Mouse (Mus musculus): Measurements from ENCODE around the gene Hoxa3. TPM values are rescaled to one million over a fixed set of nuclear protein-coding genes. Genes with fewer than 3 reads are reported as not detected.

The Hoxa3 gene
- polyA plus RNA-seq, 3 experiments from 2014 or later = not detected

GRCm38 (mm10) chr6:52218643-52219215 lies 5.6 kb upstream of the Hoxa3 start:
- no peak for ATAC-seq

GRCm38 (mm10) chr6:52217895-52218642 lies 4.9 kb upstream of the Hoxa3 start:
- no peak for ATAC-seq

- peak; percentile 20 for ATAC-seq
Observed at GRCm38 (mm10) chr6:52217459-52217768, 4.3 kb upstream of the Hoxa3 start.

- ATAC-seq = no peak
Observed at GRCm38 (mm10) chr6:52216691-52217458, 3.7 kb upstream of the Hoxa3 start.

- ATAC-seq = no peak
Observed at GRCm38 (mm10) chr6:52215771-52216535, 2.8 kb upstream of the Hoxa3 start.

GRCm38 (mm10) chr6:52215070-52215469 lies 1.9 kb upstream of the Hoxa3 start:
- no peak for ATAC-seq

- ATAC-seq = no peak
Observed at GRCm38 (mm10) chr6:52214271-52214670, 1.1 kb upstream of the Hoxa3 start.

- no peak for ATAC-seq
Observed at GRCm38 (mm10) chr6:52212556-52213118, 499 bp downstream of the Hoxa3 start.

- peak; percentile 12 for ATAC-seq
Observed at GRCm38 (mm10) chr6:52211961-52212360, 1.2 kb downstream of the Hoxa3 start.

GRCm38 (mm10) chr6:52211170-52211935 lies 1.8 kb downstream of the Hoxa3 start:
- ATAC-seq = peak; percentile 85

- no peak for ATAC-seq
Observed at GRCm38 (mm10) chr6:52209685-52210046, 3.5 kb downstream of the Hoxa3 start.

GRCm38 (mm10) chr6:52208868-52209684 lies 4.1 kb downstream of the Hoxa3 start:
- ATAC-seq = no peak

- ATAC-seq = no peak
Observed at GRCm38 (mm10) chr6:52208072-52208867, 4.9 kb downstream of the Hoxa3 start, which contains the start of gene Hoxa6. TSS of gene Hoxa6 (minus strand) at chr6:52208722.

- ATAC-seq = no peak
Observed at GRCm38 (mm10) chr6:52207684-52207976, 5.5 kb downstream of the Hoxa3 start.

GRCm38 (mm10) chr6:52206882-52207683 lies 6.1 kb downstream of the Hoxa3 start:
- no peak for ATAC-seq

- no peak for ATAC-seq
Observed at GRCm38 (mm10) chr6:52205638-52206621, 7.2 kb downstream of the Hoxa3 start.

GRCm38 (mm10) chr6:52205221-52205620 lies 7.9 kb downstream of the Hoxa3 start:
- ATAC-seq = no peak
